Mouse (Mus musculus) heart, embryonic 13.5 days (tissue): ENCODE measurements at regions not wholly inside any gene's neighbourhood (a gene's known extent, or its start where the extent isn't known, plus 50 kb on each side); places are given as distances from the start of the nearest gene placed in this dataset.

Experiments used
- ATAC-seq: fragments of 200-750 bp; cut with Nextera tagmentation; 2 replicates; pipeline ENCODE4 v1.8.0; 2017; ENCODE audit warnings: moderate TSS enrichment; ENCODE audit not compliant: insufficient number of reproducible peaks, low FRiP score, low TSS enrichment; ENCODE audit errors: extremely low read depth
- H3K27ac ChIP-seq: fragments of 300-500 bp; sonication (generic); replicated peaks from 2 replicates; pipeline ENCODE4 v1.5.1; 2015; ENCODE audit warnings: moderate library complexity, mild to moderate bottlenecking, inconsistent platforms
- H3K27me3 ChIP-seq: fragments of 300-500 bp; sonication (generic); replicated peaks from 2 replicates; pipeline ENCODE4 v1.6.1; 2015; ENCODE audit warnings: mild to moderate bottlenecking, inconsistent platforms
- H3K36me3 ChIP-seq: fragments of 300-500 bp; sonication (generic); 2 replicates; pipeline ENCODE4 v1.6.1; 2015; ENCODE audit warnings: mild to moderate bottlenecking, inconsistent platforms
- H3K4me1 ChIP-seq: fragments of 300-500 bp; sonication (generic); 2 replicates; pipeline ENCODE4 v1.6.1; 2015; ENCODE audit warnings: inconsistent platforms
- H3K4me2 ChIP-seq: fragments of 300-500 bp; sonication (generic); 2 replicates; pipeline ENCODE4 v1.6.1; 2015; ENCODE audit warnings: inconsistent platforms, mild to moderate bottlenecking, moderate library complexity
- H3K4me3 ChIP-seq: fragments of 300-500 bp; sonication (generic); 2 replicates; pipeline ENCODE4 v1.5.1; 2015; ENCODE audit warnings: moderate library complexity, mild to moderate bottlenecking, inconsistent platforms
- H3K9ac ChIP-seq: fragments of 300-500 bp; sonication (generic); 2 replicates; pipeline ENCODE4 v1.6.1; 2015; ENCODE audit warnings: inconsistent platforms, mild to moderate bottlenecking, moderate library complexity
- H3K9me3 ChIP-seq: fragments of 300-500 bp; sonication (generic); 2 replicates; pipeline ENCODE4 v1.6.1; 2016; ENCODE audit warnings: inconsistent platforms
- WGBS: fragments of 180-500 bp; shearing (Covaris S2); methylation state at CpG from one replicate; pipeline ENCODE4 v1.1.7; 2015; ENCODE audit warnings: mixed read lengths; 5-methylcytosine and 5-hydroxymethylcytosine counted together

DNA sequence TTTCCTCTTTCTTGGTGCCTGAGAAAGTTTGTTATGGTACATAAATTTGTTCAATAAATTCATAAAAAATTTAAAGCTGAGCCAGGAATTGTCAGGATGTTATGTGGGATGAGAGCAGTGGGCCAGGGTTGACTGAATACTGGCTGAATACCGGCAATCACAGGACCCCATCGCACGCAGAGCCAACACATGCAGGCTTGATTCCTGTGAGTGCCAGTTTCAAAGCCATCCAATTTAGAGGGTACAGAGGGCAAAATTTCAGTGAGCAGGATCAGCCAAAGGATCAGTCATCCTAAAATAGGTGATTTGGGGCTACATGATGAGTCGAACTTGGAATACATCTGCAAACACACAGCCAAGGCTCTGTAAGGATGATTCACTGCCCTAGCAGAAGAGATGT is 583.6 kb upstream of the Nectin3 start:
- Histone ChIP-seq H3K9me3 (no peaks in the 10 kb centered on the region), H3K4me1 (peaks cover 4% of the 10 kb centered on the region; the same call in 1 of the 2 replicates), H3K36me3 (no peaks in the 10 kb centered on the region), H3K4me3 (no peak overlapping the region), H3K9ac (no peak overlapping the region), H3K4me2 (no peak overlapping the region), H3K27ac (no peak overlapping the region), H3K27me3 (no peaks in the 10 kb centered on the region)
- 84% methylated on average over 4 of the region's 4 CpGs for WGBS
- no peak for ATAC-seq

DNA sequence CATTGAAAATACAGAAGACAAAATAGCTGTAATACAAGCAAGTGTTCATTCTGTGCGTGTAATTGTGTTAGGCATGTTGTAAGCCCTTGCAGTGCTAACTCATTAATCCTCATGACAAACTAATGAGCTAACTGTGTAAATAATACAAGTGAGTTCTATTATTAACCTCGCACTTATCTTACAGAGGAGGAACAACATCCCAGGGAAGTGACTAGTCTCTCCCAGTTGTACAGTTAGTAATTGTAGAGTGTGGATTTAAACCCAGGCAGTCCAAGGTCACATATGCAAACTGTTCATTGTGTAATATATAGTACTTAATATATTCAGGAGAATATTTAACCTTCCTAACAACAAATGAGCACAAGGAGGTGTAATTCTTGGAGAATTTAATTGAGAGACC is 582.0 kb upstream of the Nectin3 start:
- WGBS: 43% methylated on average over 2 of the region's 2 CpGs
- no peak for ATAC-seq

DNA sequence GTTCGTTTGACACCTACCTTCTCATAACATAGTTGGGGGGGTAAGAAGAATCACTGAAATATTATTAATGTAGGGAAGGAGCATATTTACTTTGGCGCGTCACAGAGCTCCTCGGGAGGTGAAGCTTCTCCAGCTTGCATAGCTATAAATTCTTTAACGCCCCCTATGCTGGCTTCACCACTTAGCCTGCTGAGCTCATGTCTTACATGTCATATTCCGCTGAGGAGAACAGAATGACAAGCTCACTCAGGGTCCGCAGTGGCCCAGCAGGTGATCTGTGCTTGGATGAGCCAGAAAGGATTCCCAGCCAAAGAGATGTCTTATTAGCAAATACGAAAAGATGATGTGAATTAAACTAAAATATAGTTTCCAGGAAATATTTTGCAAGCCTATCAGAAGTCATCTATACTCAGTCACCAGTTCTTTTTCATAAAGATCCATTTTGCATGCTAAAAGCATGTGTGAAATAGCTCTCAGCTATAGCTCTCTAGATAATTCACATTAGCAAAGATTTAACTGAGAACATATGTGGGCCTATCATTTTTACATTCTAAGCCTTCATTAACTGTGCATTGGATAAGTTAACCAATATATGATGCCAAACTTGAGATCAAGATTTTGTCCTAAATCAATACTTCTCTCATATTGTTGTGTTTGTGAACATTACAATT is 561.1 kb upstream of the Nectin3 start:
- ATAC-seq: no peak
- H3K4me1 ChIP-seq: no peaks in the 10 kb centered on the region
- H3K9me3 ChIP-seq: no peaks in the 10 kb centered on the region
- no peaks in the 10 kb centered on the region for H3K27me3 ChIP-seq
- no peaks in the 10 kb centered on the region for H3K36me3 ChIP-seq
- no peak overlapping the region for H3K9ac ChIP-seq
- WGBS: 73% methylated on average over 8 of the region's 8 CpGs
- H3K4me3 ChIP-seq: no peak overlapping the region
- no peak overlapping the region for H3K27ac ChIP-seq
- H3K4me2 ChIP-seq: no peak overlapping the region

More for the DNA sequence above, 582.0 kb upstream of the Nectin3 start:
- Histone ChIP-seq H3K27me3 (no peaks in the 10 kb centered on the region), H3K36me3 (no peaks in the 10 kb centered on the region), H3K4me2 (no peak overlapping the region), H3K9ac (no peak overlapping the region), H3K27ac (no peak overlapping the region), H3K4me3 (no peak overlapping the region), H3K4me1 (peaks cover 4% of the 10 kb centered on the region; the same call in 1 of the 2 replicates), H3K9me3 (no peaks in the 10 kb centered on the region)

DNA sequence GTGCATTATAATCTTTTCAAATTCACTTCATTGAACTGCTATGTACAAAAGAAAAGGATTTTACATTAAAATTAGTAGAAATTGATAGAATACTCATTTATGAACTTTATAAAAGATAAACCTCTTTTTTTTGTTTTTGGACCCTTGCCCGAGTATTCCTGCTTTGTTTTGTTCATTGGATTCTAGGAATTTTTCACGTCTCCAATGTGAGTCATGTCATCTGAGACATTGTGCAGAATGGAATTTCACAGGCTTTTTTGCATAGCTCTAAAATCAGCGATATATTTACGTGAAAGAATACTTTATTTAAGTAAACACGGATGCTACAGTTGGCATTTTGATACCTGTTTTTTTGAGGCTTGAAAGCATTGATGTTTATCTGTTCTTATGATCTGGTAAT is 560.5 kb upstream of the Nectin3 start:
- Histone ChIP-seq H3K9ac (no peak overlapping the region), H3K4me3 (no peak overlapping the region), H3K9me3 (no peaks in the 10 kb centered on the region), H3K27me3 (no peaks in the 10 kb centered on the region), H3K4me1 (no peaks in the 10 kb centered on the region), H3K4me2 (no peak overlapping the region), H3K36me3 (no peaks in the 10 kb centered on the region), H3K27ac (no peak overlapping the region)
- WGBS: 59% methylated on average over 5 of the region's 5 CpGs
- ATAC-seq: no peak

DNA sequence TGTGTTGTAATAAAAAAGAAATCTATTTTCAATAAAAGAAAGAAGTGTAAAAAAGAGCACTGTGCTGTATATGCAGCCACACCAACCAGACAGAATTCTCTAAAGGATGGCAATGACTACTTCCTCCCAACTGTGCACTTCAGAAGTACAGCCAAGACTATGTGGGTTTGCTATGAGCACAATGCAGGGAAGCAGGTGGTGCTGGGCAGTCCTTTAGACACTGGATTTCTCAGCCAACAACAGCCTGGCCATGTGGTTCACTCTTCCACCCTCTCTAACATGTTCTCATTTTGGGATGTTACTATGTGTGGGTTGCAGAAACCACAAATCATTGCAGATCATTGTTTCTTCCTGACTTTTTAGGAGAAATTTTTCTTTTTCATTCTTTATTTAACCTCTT is 527.6 kb upstream of the Nectin3 start:
- Histone ChIP-seq H3K4me3 (no peak overlapping the region), H3K4me2 (no peak overlapping the region), H3K9ac (no peak overlapping the region), H3K4me1 (no peaks in the 10 kb centered on the region), H3K27ac (no peak overlapping the region), H3K27me3 (no peaks in the 10 kb centered on the region), H3K36me3 (no peaks in the 10 kb centered on the region), H3K9me3 (no peaks in the 10 kb centered on the region)
- no peak for ATAC-seq

DNA sequence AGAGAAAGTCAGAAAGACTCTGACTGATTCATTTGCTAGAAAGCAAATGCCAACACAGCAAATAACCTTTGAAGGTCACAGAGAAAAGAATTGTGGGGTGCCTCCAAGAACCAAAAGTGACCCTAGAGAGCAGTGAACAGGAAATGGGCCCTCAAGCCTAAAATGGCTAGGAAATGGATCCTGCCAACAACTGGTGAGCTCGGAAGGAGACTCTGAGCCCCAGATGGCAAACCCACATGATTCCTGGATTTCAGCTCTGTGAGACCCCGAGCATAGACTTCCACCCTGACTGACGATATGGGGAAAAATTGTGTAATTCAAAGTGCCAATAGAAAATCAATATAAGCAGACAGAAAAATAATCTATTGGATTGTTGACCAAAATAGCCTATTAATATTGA is 519.2 kb upstream of the Nectin3 start:
- H3K4me1 ChIP-seq: peaks cover 5% of the 10 kb centered on the region
- ATAC-seq: no peak
- H3K9ac ChIP-seq: no peak overlapping the region
- H3K4me2 ChIP-seq: no peak overlapping the region
- H3K36me3 ChIP-seq: no peaks in the 10 kb centered on the region
- no peak overlapping the region for H3K27ac ChIP-seq
- WGBS: 67% methylated on average over 3 of the region's 3 CpGs
- H3K4me3 ChIP-seq: no peak overlapping the region
- no peaks in the 10 kb centered on the region for H3K27me3 ChIP-seq
- no peaks in the 10 kb centered on the region for H3K9me3 ChIP-seq

DNA sequence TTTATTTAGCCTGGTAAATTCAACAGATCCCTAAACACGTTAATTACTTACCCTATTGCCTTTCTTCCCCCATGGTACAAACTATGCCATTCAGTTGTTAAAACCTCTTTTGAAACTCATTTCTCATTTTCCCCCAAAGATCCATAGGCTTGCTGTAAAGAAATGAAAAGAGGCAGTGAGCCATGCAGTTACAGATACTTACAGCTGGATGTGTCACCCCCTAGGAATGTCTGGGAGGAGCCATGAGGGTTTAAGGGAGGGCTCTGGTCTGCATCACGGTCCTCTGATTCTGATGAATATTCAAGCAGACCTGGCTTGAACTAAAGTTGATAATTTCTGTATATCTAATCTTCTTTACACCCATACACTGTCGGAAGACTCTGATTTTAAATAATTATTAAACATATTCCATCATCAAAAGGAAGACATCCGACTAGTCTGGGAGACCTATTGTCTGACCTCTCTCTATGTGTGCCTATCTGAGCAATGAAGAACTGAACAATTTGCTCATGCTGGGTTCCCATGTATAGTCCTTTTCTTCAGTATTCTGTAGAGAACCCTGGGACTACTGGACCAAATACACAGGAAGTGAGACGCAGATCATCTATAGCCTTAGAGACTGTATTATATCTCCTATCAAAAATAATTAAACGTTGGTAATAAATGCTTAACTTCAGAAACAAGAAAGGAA is 484.7 kb upstream of the Nectin3 start:
- H3K9ac ChIP-seq: no peak overlapping the region
- no peak overlapping the region for H3K27ac ChIP-seq
- no peak for ATAC-seq
- 61% methylated on average over 6 of the region's 6 CpGs for WGBS
- no peak overlapping the region for H3K4me2 ChIP-seq
- no peaks in the 10 kb centered on the region for H3K4me1 ChIP-seq
- H3K36me3 ChIP-seq: no peaks in the 10 kb centered on the region
- 0 out of 2 replicates have a peak, but pooled peaks cover 1% of the 10 kb centered on the region for H3K9me3 ChIP-seq
- H3K4me3 ChIP-seq: no peak overlapping the region
- no peaks in the 10 kb centered on the region for H3K27me3 ChIP-seq

DNA sequence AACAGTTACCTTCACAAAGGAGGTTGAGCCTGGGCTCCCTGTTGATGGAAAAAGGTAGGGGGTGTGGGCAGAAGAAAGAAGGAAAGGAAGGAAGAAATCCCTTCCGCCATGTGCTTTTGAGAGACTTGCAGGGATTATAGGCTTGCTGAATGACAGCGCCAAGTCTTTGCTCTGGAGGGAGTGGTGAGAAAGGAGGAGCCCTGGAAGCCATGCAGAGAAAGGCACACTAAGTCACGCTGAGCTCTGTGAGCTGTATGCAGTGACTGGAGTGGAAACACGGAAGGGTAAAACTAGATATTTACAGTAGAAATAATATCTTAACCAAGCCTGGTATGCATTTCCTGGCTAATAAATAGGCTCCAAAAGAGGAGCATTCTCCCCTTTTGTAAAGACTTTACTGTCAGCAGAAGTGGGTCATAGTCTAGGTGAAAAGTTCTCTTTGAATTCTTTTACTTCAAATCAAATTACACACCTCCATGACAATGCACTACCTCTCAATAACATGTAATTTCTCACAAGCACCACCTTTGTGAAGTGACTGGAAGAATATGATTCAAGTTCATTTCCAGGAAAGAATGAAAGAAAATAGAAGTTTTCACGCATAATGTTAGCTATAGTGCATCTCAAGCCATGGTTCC is 484.1 kb upstream of the Nectin3 start:
- no peaks in the 10 kb centered on the region for H3K36me3 ChIP-seq
- ATAC-seq: no peak
- H3K4me3 ChIP-seq: no peak overlapping the region
- H3K4me1 ChIP-seq: no peaks in the 10 kb centered on the region
- H3K4me2 ChIP-seq: no peak overlapping the region
- H3K9me3 ChIP-seq: no peaks in the 10 kb centered on the region
- H3K9ac ChIP-seq: no peak overlapping the region
- no peak overlapping the region for H3K27ac ChIP-seq
- H3K27me3 ChIP-seq: no peaks in the 10 kb centered on the region
- 66% methylated on average over 5 of the region's 5 CpGs for WGBS

DNA sequence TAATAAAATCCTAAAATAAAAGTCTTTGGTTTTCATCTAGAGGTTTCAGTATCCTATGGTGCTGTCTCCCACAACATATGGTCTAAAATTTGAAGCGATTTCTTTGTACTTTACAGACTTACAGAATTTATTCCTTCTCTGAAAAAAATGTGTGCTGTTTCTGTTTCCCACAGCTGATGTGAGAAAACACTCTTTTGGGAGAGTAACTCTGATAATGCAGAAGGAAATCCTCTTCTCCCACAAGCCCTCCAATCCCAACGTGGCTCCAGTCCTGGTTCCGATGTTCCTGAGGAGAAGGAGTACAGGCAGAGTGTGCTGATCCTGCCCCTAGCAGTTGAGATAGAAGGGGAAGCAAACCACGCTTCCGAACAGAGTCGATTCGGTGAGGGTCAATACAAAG is 467.4 kb upstream of the Nectin3 start:
- 77% methylated on average over 7 of the region's 7 CpGs for WGBS

DNA sequence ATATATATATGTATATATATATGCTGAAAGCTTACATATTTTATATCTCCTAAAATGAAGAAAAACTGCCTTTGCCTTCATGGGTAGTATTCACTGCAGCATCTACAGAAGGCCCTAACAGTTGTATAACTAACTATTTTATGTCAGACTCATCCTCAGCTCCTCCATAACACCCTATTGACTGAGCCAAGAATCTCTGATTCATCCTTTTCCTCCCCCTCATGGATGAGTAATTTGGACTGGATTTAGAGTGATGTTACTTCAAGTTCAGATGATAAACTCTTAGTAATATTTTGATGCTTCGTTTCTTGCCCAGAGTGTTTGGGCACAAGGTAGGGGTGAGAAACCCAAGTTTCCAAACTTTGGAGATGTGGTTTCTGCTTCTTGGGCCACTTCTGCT is 458.7 kb upstream of the Nectin3 start:
- Histone ChIP-seq H3K9ac (no peak overlapping the region), H3K9me3 (no peaks in the 10 kb centered on the region), H3K27ac (no peak overlapping the region), H3K27me3 (no peaks in the 10 kb centered on the region), H3K36me3 (no peaks in the 10 kb centered on the region), H3K4me3 (no peak overlapping the region), H3K4me1 (no peaks in the 10 kb centered on the region), H3K4me2 (no peak overlapping the region)
- WGBS: 67% methylated on average over 1 of the region's 1 CpGs
- no peak for ATAC-seq

More for the DNA sequence above, 467.4 kb upstream of the Nectin3 start:
- Histone ChIP-seq H3K36me3 (no peaks in the 10 kb centered on the region), H3K27ac (no peak overlapping the region), H3K9me3 (no peaks in the 10 kb centered on the region), H3K4me2 (no peak overlapping the region), H3K4me3 (no peak overlapping the region), H3K9ac (no peak overlapping the region), H3K27me3 (no peaks in the 10 kb centered on the region), H3K4me1 (no peaks in the 10 kb centered on the region)
- ATAC-seq: no peak

DNA sequence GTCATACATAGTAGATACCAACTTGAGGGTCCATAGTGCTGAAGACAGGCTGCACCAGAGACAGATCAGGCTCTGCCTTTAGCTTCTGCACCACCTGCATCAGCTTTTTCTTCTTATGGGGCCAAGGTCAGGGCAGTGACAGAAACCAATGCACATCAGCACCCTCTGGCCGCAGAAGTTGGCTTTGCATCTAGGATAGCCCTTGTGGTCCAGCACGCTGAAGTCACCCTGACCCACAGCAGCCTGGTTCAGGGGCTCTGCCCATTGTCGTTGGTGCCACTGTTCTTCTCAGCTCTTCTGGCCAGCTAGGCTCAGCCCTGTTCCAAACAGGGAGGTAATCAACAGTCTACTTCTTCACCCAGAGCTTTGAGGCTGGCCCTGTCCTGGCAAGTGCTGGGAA is 427.7 kb upstream of the Nectin3 start:
- H3K36me3 ChIP-seq: no peaks in the 10 kb centered on the region
- no peak overlapping the region for H3K4me2 ChIP-seq
- no peak for ATAC-seq
- H3K27me3 ChIP-seq: no peaks in the 10 kb centered on the region
- no peak overlapping the region for H3K4me3 ChIP-seq
- no peak overlapping the region for H3K27ac ChIP-seq
- H3K4me1 ChIP-seq: no peaks in the 10 kb centered on the region
- 0 out of 2 replicates have a peak, but pooled peaks cover 3% of the 10 kb centered on the region for H3K9me3 ChIP-seq
- WGBS: 59% methylated on average over 3 of the region's 3 CpGs
- H3K9ac ChIP-seq: no peak overlapping the region
